Mouse (Mus musculus): ENCODE data around the gene Spata4.
A peak's percentile ranks its signal among the peaks of the same experiment; 100 is the strongest.
"Not testable (repeated sequence)": the region's sequence is repeated elsewhere in the genome, so short reads cannot be mapped to it uniquely, and the experiment has no call there.

Gene Spata4

DNA sequence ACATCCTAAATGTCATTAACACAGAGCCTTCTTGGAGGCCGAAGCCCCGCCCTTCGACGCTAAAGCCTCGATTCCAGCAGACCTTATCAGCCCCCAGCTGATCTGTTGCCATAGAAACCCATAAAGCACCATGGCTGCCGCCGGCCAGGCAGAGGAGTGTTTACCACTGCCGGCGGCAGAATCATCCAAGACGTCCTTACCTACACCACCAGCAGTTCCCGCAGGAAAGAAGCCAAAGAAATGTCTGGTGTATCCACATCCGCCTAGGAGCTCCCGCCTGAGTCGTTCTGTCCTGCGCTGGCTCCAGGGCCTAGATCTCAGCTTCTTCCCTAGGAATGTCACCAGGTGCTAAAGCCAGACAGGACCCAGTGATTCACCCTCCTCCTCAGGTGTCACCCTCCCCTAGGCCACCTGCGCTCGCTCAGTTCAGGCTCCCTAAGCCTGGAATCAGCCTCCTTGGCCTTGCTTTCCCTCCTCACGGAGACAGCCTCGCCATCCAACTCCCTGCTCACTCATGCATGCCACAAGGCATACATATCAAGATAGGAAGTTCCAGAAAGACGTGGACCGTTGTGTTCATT lies at the start of gene Spata4:
Gene Spata4 (plus strand): TSS at position 111 of the 581 bp plus-strand sequence.
- no peak for DNase-seq

DNA sequence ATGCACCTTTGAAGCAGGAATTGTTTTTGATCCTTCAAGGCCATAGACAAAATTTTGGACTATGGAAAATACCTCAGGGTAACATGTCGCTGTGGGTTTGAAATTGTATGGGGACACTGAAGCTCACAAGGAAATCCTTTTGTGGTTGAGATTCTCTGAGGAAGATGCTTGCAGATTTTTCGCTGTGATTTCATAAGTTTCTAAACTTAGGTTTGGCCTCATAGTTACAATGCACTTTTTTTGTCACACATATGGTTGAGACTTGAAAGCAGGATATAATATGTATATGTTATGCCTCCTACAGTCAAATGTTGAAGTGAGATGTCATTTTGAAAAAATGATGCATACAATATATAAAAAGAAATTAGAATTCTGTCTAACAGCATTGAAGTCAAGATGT lies 45.7 kb upstream of the Spata4 start:
- no peak for DNase-seq

GRCm38 (mm10) chr8:54562137-54562536 lies 38.4 kb upstream of the Spata4 start:
- no peak for DNase-seq

DNA sequence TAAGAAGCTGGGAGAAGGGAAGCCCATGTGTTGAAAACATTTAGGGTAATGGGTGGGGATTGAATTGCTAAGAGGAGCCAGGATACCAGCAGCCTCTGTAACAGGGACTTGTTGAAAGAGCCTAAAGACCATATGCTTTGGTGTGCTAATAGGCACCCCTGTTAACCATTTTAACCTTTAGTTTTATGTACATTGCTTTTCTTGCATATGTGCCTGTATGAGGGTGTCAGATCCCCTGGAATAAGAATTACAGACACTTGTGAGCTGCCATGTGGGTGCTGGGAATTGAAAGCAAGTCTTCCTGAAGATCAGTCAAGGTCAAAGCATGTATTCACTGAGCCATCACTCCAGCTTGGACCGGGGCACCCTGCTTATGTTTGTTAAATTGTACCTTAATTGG lies 35.4 kb upstream of the Spata4 start:
- DNase-seq: no peak

- no peak for DNase-seq
Observed at GRCm38 (mm10) chr8:54565603-54566260, 34.8 kb upstream of the Spata4 start.

- DNase-seq: no peak
Observed at GRCm38 (mm10) chr8:54567168-54567567, 33.4 kb upstream of the Spata4 start.

DNA sequence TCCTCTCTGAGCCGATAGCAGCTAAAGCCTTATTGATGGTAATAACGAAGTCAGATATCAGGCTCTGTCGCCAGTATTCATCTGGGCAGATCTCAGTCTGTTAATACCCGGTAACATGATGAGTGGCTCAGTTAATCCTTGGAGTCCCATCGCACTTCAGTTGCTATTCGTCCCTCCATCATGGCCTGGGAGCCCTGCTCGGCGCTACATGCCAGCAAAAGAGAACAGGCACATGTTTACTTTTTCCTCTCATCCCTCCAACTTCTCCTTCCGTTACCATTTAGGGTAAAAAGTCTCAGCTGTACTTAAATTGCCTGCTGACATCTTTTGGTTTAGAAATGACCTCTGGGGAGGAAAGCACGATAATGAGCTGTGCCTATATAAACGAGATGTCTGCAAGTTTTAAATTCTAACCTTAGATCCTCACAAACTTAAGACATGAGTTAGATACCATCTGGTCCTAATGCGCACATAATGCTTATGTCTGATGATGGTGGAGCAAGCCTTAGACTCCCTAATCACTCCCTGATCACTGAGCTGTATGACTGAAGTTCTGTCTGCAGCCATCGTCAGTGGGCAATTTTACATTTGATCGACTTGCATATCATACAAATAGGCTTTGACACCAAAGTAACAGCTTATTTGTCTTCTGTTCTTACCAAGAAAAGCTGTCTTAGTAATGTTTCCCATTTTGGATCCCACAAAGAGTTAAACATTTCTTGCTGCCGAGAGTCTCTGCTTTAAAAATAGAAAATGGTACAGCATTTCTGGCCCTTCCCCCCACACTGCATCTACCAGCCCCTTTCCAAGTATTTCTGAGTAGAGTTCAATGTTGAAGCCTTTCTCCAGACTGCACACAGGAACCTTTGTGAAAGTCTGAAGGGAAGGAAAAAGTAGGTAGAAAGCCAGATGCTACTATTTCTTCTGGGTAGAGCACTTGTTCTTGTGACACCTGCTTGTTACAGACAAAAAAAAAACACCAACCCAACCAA lies 29.7 kb upstream of the Spata4 start:
- DNase-seq: no peak

DNA sequence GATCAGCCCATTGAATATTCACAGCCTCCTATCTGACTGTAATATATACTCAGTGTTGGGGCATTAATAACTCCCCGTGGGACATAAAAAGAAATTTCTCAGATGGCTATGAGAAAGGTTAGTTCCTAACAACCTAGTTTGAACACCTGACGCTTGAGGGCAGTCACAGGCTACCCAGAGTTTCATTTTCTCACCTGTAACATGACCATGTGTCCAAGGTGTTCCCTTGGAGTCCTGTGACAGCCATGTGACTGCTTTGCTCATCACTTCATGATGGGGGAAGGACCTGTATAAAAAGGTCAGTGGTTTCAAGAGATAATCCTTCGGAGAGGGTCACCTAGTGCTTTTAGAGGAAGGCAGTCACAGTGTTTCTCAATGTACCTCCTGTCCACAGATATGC lies 19.1 kb upstream of the Spata4 start:
- DNase-seq: no peak

GRCm38 (mm10) chr8:54582886-54583285 lies 17.7 kb upstream of the Spata4 start:
- DNase-seq: no peak

DNA sequence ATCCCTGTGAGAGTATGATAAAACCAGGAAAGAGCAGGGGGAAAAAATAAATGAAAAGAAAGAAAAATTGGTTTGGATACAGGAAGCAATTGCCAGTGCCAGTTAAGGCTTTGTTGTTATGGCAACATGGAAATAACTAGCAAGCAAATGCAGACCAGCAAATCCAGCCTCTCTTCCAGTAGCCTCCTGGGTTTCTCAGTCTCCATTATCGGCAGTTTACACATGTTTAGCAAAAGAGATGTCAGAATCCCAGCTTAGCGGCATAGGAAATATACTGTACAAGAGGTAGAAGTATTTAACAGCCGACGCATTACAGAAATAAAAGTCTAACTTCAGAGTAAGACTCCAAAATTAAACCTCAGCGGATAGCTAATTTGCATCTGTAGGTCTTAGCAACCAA lies 5.9 kb upstream of the Spata4 start:
- DNase-seq: no peak

DNA sequence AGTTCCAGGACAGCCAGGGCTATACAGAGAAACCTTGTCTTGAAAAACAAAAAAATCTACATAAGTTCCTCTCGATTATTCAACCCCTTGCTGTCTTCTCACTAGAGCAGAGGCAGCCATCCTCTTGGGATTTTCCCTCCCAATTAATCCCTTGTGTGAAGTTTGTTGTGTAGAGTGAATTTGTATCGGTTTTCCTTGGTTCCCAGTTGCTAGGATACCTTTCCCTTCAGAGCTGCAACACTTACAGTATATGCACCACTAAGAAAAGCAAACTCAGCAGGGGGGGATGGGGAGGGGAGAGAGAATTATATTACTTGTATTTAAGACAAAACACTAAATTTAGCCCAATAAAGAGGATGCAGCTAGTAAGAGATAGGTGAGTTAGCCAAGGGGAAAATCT lies 4.5 kb upstream of the Spata4 start:
- DNase-seq: no peak

- DNase-seq: no peak
Observed at GRCm38 (mm10) chr8:54596940-54597339, 3.6 kb upstream of the Spata4 start.

GRCm38 (mm10) chr8:54597386-54597785 lies 3.2 kb upstream of the Spata4 start:
- no peak for DNase-seq

DNA sequence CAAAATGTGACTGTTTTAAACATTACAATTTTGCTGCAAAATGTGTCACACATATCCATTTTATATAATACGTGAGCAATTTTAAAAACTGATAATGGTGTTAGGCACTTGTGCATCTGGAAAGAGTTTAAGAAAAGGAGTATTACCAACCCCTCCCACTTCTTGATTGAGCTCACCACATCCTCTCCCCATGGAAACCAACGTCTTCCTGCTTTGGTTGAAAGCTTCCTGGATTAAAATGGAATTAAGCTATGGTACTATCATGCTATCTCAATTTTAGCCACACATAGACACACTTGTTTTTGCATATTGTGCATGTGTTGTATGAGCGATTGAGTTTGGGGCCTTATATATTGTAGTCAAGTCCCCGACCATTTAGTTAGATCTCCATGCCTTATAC lies 2.9 kb downstream of the Spata4 start:
- DNase-seq: no peak

DNA sequence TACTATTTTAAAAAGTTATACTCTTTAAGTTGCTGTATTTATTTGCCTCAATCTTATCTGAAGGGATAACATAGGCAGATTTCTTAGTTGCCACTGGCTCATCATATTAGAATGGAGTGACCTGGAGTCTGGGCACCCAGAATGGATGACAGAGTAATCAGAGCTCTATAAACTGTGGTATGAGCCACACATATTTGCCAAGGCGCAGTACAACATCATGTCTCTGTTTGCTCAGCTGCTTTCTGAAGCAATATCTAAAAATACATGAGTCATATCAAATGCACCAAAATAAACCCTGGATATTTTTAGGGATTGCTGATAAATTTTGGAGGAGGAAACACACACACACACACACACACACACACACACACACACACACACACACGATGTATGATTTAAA lies 8.8 kb downstream of the Spata4 start:
- DNase-seq: no peak

DNA sequence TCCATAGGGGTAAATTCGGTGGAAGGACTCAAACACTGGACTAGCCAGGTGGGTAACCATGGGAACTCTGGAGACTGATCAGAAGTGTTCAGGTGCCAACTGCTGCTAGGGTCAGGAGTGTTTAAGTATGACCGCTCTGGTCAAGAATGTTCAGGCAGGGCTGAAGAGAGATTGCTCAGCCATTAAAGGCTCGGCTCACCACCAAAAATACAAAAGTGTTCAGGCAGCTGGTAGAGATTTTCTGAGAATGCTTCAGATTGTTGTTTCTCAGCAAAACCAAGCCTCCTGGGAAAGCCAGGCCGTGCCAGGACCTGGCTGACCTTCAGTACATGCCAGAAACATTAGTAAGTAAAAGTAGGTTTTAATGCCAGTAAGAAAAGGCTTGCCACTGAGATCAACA lies 9.7 kb downstream of the Spata4 start:
- peak; percentile 17 for DNase-seq

DNA sequence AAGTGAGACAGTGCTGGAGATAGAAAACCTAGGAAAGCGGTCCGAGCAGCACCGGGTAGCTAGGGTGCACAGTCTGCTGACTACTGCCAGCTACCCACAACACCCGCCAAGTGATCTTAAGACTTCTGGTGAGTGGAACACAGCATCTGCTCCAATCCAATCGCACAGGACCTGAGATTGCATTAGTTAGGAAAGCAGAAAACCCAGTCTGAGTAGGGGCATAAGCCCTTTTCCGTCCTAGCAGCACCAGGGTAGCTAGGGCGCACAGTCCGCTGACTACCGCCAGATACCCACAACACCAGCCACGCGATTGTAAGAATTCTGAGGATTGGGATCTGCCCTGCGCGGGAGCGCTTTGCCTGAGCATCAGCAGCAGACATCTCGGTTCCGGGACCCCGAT lies 16.1 kb downstream of the Spata4 start:
- DNase-seq: not testable (repeated sequence)

- DNase-seq: no peak
Observed at GRCm38 (mm10) chr8:54638634-54639033, 38.1 kb downstream of the Spata4 start.
